Mouse (Mus musculus) embryo, embryonic 11.5 days (tissue): ENCODE measurements around the gene Bola1.
"Not testable (repeated sequence)": the region's sequence is repeated elsewhere in the genome, so short reads cannot be mapped to it uniquely, and the experiment has no call there.

Experiments used
- DNase-seq: peaks from one replicate; pipeline ENCODE4 v3.0.0-alpha.2; 2012; ENCODE audit warnings: low read depth, low spot score

Bola1 gene

GRCm38 (mm10) chr3:96247356-96248140 is 28.0 kb upstream of the Bola1 start:
- no peak for DNase-seq

GRCm38 (mm10) chr3:96246427-96246856 is 26.9 kb upstream of the Bola1 start, which contains the start of gene Hist2h3c1:
Hist2h3c1 (plus strand) TSS chr3:96246685.
- not testable (repeated sequence) for DNase-seq

GRCm38 (mm10) chr3:96246018-96246417 is 26.5 kb upstream of the Bola1 start:
- not testable (repeated sequence) for DNase-seq

GRCm38 (mm10) chr3:96245003-96245886 is 25.7 kb upstream of the Bola1 start, which contains the start of gene Hist2h2aa1:
Hist2h2aa1 (plus strand) TSS chr3:96245497.
- DNase-seq = not testable (repeated sequence)

- no peak for DNase-seq
Observed at GRCm38 (mm10) chr3:96243921-96244572, 24.5 kb upstream of the Bola1 start.

GRCm38 (mm10) chr3:96240799-96241197 is 21.3 kb upstream of the Bola1 start:
- no peak for DNase-seq

- DNase-seq = not testable (repeated sequence)
Observed at GRCm38 (mm10) chr3:96239949-96240798, 20.7 kb upstream of the Bola1 start, which contains the start of gene Hist2h2aa2. Hist2h2aa2 (minus strand) TSS chr3:96240276.

- not testable (repeated sequence) for DNase-seq
Observed at GRCm38 (mm10) chr3:96238954-96239793, 19.7 kb upstream of the Bola1 start, which contains the start of gene Hist2h3c2. Hist2h3c2 (minus strand) TSS chr3:96239127.

- DNase-seq = no peak
Observed at GRCm38 (mm10) chr3:96237904-96238511, 18.5 kb upstream of the Bola1 start.

- DNase-seq = no peak
Observed at GRCm38 (mm10) chr3:96237335-96237903, 17.9 kb upstream of the Bola1 start.

GRCm38 (mm10) chr3:96236834-96237334 is 17.4 kb upstream of the Bola1 start:
- DNase-seq = no peak

GRCm38 (mm10) chr3:96235836-96236235 is 16.3 kb upstream of the Bola1 start:
- no peak for DNase-seq

GRCm38 (mm10) chr3:96234914-96235313 is 15.4 kb upstream of the Bola1 start:
- DNase-seq = no peak

GRCm38 (mm10) chr3:96231758-96232120 is 12.2 kb upstream of the Bola1 start:
- DNase-seq = no peak

GRCm38 (mm10) chr3:96230910-96231757 is 11.6 kb upstream of the Bola1 start:
- no peak for DNase-seq

- DNase-seq = no peak
Observed at GRCm38 (mm10) chr3:96230404-96230803, 10.9 kb upstream of the Bola1 start.

- no peak for DNase-seq
Observed at GRCm38 (mm10) chr3:96228828-96229227, 9.3 kb upstream of the Bola1 start.
